Mouse (Mus musculus) limb, embryonic 15.5 days (tissue): Measurements from ENCODE around the gene Mdm2. TPM values are rescaled to one million over a fixed set of nuclear protein-coding genes. Genes with fewer than 3 reads are reported as not detected.

Experiments used
- ATAC-seq: fragments of 200-750 bp; cut with Nextera tagmentation; 2 replicates; pipeline ENCODE4 v1.8.0; 2017; ENCODE audit warnings: low read depth, moderate TSS enrichment; ENCODE audit not compliant: insufficient number of reproducible peaks, low FRiP score, low TSS enrichment
- H3K27ac ChIP-seq: fragments of 300-500 bp; sonication (generic); 2 replicates; pipeline ENCODE4 v1.5.1; 2015; ENCODE audit warnings: moderate library complexity, mild to moderate bottlenecking, inconsistent platforms
- H3K27me3 ChIP-seq: fragments of 300-500 bp; sonication (generic); 2 replicates; pipeline ENCODE4 v1.6.1; 2015; ENCODE audit warnings: inconsistent platforms
- H3K36me3 ChIP-seq: fragments of 300-500 bp; sonication (generic); 2 replicates; pipeline ENCODE4 v1.6.1; 2015; ENCODE audit warnings: inconsistent platforms
- H3K4me1 ChIP-seq: fragments of 300-500 bp; sonication (generic); 2 replicates; pipeline ENCODE4 v1.6.1; 2015; ENCODE audit warnings: inconsistent platforms
- H3K4me2 ChIP-seq: fragments of 300-500 bp; sonication (generic); 2 replicates; pipeline ENCODE4 v1.6.1; 2015; ENCODE audit warnings: mild to moderate bottlenecking, inconsistent platforms
- H3K4me3 ChIP-seq: fragments of 300-500 bp; sonication (generic); 2 replicates; pipeline ENCODE4 v1.5.1; 2015; ENCODE audit warnings: mild to moderate bottlenecking, inconsistent platforms
- H3K9ac ChIP-seq: fragments of 300-500 bp; sonication (generic); 2 replicates; pipeline ENCODE4 v1.6.1; 2015; ENCODE audit warnings: inconsistent platforms
- H3K9me3 ChIP-seq: fragments of 300-500 bp; sonication (generic); 2 replicates; pipeline ENCODE4 v1.6.1; 2016; ENCODE audit warnings: inconsistent platforms
- WGBS: fragments of 180-500 bp; shearing (Covaris S2); methylation state at CpG from one replicate; pipeline ENCODE4 v1.1.7; 2015; 5-methylcytosine and 5-hydroxymethylcytosine counted together
- polyA plus RNA-seq: library from polyadenylated mRNA; unstranded; fragments of >200 nt; fragmentation: Nextera tagmentation; extraction: Ambion mirVana; gene quantifications from 2 replicates; pipeline ENCODE4 v1.2.1, GENCODE M21; 2015

The Mdm2 gene
- polyA plus RNA-seq, 1 experiment from 2014 or later = 40.2 TPM

DNA sequence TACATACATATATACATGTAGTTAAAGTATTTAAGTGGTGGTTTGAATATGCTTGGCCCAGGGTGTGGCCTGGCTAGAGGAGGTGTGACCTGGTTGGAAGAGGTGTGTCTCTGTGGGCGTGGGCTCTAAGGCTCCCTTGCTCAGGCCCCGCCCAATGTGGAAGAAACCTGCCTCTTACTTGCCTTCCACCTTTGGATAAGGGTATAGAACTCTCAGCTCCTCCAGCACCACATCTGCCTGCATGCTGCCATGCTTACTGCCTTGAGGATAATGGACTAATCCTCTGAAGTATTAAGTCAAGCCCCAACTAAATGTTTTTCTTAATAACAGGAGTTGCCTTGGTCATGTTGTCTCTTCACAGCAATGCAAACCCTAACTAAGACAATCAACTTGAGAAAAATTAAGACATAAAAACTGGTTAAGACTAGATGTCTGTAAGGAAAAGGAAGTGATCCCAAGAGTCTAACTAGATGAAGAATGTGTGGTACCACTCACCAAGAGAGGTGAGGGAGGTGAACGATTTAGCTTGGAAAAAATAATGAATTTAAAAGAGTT is 12.9 kb downstream of the Mdm2 start:
- no peaks in the 10 kb centered on the region for H3K27me3 ChIP-seq
- no peak for ATAC-seq
- H3K9me3 ChIP-seq = no peaks in the 10 kb centered on the region
- WGBS = 91% methylated on average over 3 of the region's 3 CpGs
- no peak overlapping the region for H3K27ac ChIP-seq
- no peak overlapping the region for H3K4me2 ChIP-seq
- no peak overlapping the region for H3K9ac ChIP-seq
- H3K4me1 ChIP-seq = no peaks in the 10 kb centered on the region
- H3K36me3 ChIP-seq = peaks cover 87% of the 10 kb centered on the region
- no peak overlapping the region for H3K4me3 ChIP-seq

DNA sequence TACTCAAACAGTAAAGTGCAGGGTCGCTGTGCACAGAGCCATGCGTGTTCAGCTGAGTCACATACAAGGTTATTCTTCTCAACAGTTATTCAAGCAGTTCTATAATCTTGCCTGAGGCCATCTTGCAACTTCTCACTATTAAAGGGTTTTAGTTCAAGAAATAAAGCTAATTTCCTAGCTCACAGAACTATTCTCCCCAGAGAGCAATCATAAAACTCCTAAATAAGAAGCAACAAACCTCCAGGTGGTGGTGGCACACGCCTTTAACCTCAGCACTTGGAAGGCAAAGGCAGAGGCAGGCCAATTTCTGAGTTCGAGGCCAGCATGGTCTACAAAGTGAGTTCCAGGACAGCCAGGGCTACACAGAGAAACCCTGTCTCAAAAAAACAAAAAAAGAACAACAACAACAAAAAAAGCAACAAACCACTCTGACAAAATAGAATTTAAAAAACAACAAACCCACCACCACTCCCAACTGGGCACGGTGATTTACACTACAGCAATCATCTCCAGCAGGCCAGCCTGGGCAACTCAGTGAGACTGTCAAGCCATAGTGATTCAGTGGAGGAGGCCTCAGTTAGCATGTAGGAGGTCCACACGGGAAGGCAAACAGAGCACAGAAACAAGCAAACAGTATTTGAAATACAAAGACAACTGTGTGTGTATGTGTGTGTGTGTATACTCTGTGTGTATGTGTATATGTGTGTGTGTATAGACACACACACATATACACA is 13.6 kb downstream of the Mdm2 start:
- Histone ChIP-seq H3K27ac (no peak overlapping the region), H3K36me3 (peaks cover 90% of the 10 kb centered on the region), H3K9me3 (no peaks in the 10 kb centered on the region), H3K4me3 (no peak overlapping the region), H3K4me1 (no peaks in the 10 kb centered on the region), H3K4me2 (no peak overlapping the region), H3K27me3 (no peaks in the 10 kb centered on the region), H3K9ac (no peak overlapping the region)
- WGBS = 83% methylated on average over 6 of the region's 6 CpGs
- no peak for ATAC-seq

DNA sequence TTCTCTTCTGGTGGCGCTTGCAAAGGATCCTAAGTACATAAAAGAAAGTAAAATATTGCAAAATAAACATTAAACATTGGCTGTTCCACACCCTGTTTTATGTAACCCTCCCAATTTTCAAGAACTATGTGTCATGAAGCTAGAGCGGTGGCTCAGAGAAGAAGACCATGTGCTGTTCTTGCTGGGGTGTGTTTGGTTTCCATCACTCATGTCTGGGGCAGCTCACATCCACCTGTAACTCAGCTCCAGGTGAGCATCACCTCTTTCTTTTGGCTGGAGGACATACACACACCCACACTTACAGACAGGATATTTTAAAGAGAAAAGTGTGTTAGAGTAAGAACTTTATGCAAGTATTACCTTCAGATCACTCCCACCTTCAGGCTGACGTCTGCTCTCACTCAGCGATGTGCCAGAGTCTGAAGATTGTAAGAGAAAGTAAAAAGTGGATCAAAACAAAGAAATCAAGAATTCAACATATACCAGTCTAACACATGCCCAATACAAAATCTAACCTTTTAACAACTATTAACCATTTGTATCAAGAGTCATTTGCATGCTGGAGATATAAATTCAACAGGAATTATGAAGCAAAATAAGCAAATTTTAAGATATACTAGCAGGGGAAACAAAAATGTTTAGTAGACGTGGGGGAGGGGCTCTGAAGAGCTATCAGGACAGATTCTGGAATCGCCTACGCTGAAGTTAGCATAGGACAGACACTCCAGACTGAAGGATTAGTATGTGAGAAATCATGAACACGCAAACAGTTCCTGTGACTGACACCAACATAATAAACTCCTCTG is 14.3 kb downstream of the Mdm2 start:
- peaks cover 90% of the 10 kb centered on the region for H3K36me3 ChIP-seq
- H3K9ac ChIP-seq = no peak overlapping the region
- H3K4me2 ChIP-seq = no peak overlapping the region
- 90% methylated on average over 8 of the region's 8 CpGs for WGBS
- no peaks in the 10 kb centered on the region for H3K9me3 ChIP-seq
- H3K4me3 ChIP-seq = no peak overlapping the region
- H3K27me3 ChIP-seq = no peaks in the 10 kb centered on the region
- ATAC-seq = no peak
- H3K4me1 ChIP-seq = no peaks in the 10 kb centered on the region
- no peak overlapping the region for H3K27ac ChIP-seq

DNA sequence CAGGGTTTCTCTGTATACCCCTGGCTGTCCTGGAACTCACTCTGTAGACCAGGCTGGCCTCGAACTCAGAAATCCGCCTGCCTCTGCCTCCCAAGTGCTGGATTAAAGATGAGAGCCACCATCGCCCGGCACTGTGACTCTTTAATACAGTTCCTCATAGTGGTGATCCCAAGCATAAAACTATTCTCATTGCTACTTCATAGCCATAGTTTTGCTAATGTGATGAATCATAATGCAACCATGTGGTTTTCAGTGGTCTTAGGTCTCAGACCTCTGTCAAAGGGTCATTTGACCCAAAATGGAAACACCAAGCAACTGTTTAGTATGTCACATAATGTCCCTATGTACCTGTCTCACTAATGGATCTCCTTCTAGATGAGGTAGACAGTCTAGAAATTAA is 15.0 kb downstream of the Mdm2 start:
- Histone ChIP-seq H3K4me3 (no peak overlapping the region), H3K4me1 (no peaks in the 10 kb centered on the region), H3K27me3 (no peaks in the 10 kb centered on the region), H3K9me3 (no peaks in the 10 kb centered on the region), H3K36me3 (peaks cover 89% of the 10 kb centered on the region), H3K9ac (no peak overlapping the region), H3K4me2 (no peak overlapping the region), H3K27ac (no peak overlapping the region)
- no peak for ATAC-seq
- WGBS = 97% methylated on average over 4 of the region's 4 CpGs

DNA sequence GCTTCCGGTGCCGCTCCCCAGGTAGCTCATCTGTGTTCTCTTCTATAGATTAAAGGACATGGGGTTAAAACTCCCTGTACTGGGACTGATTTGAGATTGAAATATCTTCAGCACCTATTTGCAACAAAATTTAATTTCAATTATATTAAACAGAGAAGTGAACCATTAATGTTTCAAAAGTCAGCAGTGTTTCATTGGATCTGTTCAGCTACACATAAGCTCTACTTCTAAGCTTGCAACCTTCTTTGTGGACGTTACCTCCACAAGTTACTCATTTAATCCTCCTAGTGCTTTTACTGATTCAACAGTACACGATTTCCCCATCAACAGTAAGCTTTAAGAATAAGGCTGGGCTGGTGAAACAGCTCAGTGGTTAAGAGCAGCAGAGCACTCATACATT is 15.5 kb downstream of the Mdm2 start:
- H3K36me3 ChIP-seq = peaks cover 89% of the 10 kb centered on the region
- WGBS = 91% methylated on average over 4 of the region's 4 CpGs
- H3K4me3 ChIP-seq = no peak overlapping the region
- H3K9ac ChIP-seq = no peak overlapping the region
- ATAC-seq = no peak
- H3K27ac ChIP-seq = no peak overlapping the region
- no peaks in the 10 kb centered on the region for H3K9me3 ChIP-seq
- H3K4me2 ChIP-seq = no peak overlapping the region
- no peaks in the 10 kb centered on the region for H3K27me3 ChIP-seq
- no peaks in the 10 kb centered on the region for H3K4me1 ChIP-seq

DNA sequence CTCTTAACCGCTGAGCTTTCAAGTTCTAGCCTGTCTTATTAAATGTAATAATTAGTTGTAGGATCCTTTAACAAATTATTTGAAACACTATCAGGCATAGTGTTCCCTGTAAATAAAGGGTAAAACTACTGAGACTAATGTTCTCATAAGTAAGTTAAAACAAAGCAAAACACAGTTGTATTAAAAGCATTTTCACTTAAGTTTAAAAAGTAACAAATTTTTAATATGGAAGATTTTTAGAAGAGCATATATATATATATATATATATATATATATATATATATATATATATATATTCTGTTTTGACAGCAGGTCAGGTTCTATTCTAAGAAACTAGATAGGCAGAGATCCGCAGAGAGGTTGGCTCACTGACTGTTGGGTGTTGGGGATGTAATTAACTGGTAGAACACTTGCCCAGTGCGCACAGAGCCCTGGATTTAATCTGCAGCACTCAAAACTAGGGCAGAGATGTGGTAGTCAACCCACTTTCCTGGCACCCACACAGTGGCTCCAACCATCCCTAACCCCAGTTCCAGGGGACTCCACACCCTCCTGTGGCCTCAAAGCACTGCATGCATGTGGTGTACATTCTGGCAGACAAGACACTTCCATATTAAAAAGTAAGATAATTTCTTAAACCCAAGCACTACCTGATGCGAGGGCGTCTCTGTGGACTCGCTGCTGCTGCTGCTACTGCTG is 16.2 kb downstream of the Mdm2 start:
- H3K36me3 ChIP-seq = peaks cover 85% of the 10 kb centered on the region

DNA sequence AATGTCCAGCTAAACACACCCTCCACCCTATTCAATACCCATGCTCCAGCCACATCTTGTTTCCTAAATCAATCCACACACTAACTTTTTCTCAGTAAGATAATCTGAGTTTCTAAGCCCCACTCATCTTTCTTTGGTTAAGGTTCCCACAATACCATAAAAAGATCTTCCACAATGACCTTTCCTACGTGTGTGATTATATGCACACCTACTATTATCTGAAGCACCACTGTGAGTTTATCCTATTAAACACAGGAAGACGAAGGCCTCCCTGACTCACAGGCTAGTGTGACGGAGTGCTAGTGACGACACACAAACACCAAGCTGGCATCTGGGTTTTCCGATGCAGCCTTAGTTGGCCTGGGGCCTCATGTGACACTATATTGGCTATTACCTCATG is 17.6 kb downstream of the Mdm2 start:
- WGBS = 91% methylated on average over 5 of the region's 5 CpGs
- no peak overlapping the region for H3K4me2 ChIP-seq
- no peak overlapping the region for H3K4me3 ChIP-seq
- no peaks in the 10 kb centered on the region for H3K4me1 ChIP-seq
- H3K36me3 ChIP-seq = peaks cover 83% of the 10 kb centered on the region
- no peak overlapping the region for H3K9ac ChIP-seq
- no peaks in the 10 kb centered on the region for H3K9me3 ChIP-seq
- ATAC-seq = no peak
- H3K27me3 ChIP-seq = no peaks in the 10 kb centered on the region
- H3K27ac ChIP-seq = no peak overlapping the region

More for the DNA sequence above, 16.2 kb downstream of the Mdm2 start:
- Histone ChIP-seq H3K27ac (no peak overlapping the region), H3K9me3 (no peaks in the 10 kb centered on the region), H3K4me1 (no peaks in the 10 kb centered on the region), H3K4me3 (no peak overlapping the region), H3K9ac (no peak overlapping the region), H3K27me3 (no peaks in the 10 kb centered on the region), H3K4me2 (no peak overlapping the region)
- ATAC-seq = no peak
- WGBS = 93% methylated on average over 6 of the region's 6 CpGs

DNA sequence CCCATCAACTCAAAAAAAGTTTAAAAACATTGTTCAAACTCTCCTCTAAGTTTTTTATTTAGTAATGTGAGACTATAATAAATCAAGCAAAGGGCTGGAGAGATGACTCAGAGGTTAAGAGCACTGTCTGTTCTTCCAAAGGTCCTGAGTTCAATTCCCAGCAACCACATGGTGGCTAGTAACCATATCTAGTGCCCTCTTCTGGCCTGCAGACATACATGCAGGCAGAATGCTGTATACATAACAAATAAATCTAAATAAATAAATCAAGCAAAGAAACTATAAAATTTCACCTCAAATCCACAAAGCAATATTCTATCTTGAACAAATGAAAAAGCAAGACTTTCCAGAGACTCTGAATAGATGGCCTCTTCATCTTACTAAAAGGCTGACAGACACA is 18.4 kb downstream of the Mdm2 start:
- Histone ChIP-seq H3K9ac (no peak overlapping the region), H3K9me3 (no peaks in the 10 kb centered on the region), H3K4me1 (no peaks in the 10 kb centered on the region), H3K27me3 (no peaks in the 10 kb centered on the region), H3K4me3 (no peak overlapping the region), H3K36me3 (peaks cover 75% of the 10 kb centered on the region), H3K27ac (no peak overlapping the region), H3K4me2 (no peak overlapping the region)
- no peak for ATAC-seq

DNA sequence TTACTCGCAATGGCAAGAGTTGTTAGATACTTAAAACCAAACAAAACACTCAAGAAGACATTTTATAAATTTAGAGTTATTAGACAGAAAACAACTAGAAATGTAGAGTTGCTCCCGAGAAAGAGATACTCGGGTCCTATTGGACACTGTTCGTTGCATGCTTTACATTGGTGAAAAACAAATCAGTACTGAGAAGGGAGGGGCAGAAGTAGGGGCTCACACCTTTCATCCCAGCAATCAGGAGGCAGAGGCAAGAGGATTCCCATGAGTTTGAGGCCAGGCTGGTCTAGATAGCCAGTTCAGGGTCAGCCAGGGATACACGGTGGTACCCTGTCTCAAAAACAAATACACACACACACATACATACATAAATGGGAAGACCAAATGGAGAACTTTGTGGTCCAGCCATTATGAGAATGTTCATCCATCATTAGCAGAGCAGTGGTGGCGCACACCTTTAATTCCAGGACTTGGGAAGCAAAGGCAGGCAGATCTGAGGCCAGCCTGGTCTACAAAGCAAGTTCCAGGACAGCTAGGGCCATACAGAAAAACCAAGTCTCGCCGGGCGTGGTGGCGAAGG is 19.1 kb downstream of the Mdm2 start:
- ATAC-seq = no peak
- no peak overlapping the region for H3K27ac ChIP-seq
- no peak overlapping the region for H3K4me3 ChIP-seq
- no peaks in the 10 kb centered on the region for H3K4me1 ChIP-seq
- H3K36me3 ChIP-seq = peaks cover 68% of the 10 kb centered on the region
- WGBS = 96% methylated on average over 10 of the region's 10 CpGs
- no peaks in the 10 kb centered on the region for H3K9me3 ChIP-seq
- H3K27me3 ChIP-seq = no peaks in the 10 kb centered on the region
- H3K9ac ChIP-seq = no peak overlapping the region
- no peak overlapping the region for H3K4me2 ChIP-seq

DNA sequence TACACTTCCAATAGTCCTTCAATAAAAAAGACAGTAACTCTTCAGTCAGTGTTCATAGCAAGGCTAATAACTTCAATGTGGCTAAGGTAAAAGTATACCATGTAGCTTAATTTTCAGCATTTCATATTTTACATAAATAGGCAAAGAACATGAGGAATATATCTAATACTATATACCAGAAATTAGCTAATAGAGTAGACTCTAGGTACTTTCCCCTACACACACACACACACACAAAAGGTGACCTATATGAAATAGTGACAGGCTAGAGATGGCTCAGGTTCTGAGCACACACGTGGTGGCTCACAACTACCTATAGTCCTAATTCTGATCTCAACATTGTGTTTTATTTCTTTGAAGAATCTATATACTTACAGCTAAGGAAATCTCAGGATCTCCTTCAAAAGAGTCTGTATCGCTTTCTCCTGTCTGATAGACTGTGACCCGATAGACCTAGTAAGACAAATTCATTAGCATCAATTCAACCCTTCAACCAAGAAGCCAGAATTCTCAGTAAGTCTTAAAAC is 19.7 kb downstream of the Mdm2 start:
- Histone ChIP-seq H3K4me2 (no peak overlapping the region), H3K36me3 (peaks cover 62% of the 10 kb centered on the region), H3K4me1 (no peaks in the 10 kb centered on the region), H3K4me3 (no peak overlapping the region), H3K9me3 (no peaks in the 10 kb centered on the region), H3K9ac (no peak overlapping the region), H3K27ac (no peak overlapping the region), H3K27me3 (no peaks in the 10 kb centered on the region)
- no peak for ATAC-seq
- WGBS = 91% methylated on average over 3 of the region's 3 CpGs

DNA sequence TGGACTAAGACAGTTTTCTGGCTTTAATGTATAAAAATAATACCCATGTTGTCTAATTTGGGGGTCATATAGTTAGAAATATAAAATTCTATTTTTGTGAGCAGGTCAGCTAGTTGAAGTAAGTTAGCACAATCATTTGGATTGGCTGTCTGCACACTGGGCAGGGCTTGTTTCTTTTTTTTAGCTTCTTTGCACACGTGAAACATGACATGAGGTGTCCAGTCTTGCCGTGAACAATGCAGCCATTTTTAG is 20.5 kb downstream of the Mdm2 start:
- Histone ChIP-seq H3K9ac (no peak overlapping the region), H3K4me1 (no peaks in the 10 kb centered on the region), H3K4me3 (no peak overlapping the region), H3K4me2 (no peak overlapping the region), H3K27me3 (no peaks in the 10 kb centered on the region), H3K27ac (no peak overlapping the region), H3K36me3 (peaks cover 54% of the 10 kb centered on the region), H3K9me3 (no peaks in the 10 kb centered on the region)
- ATAC-seq = no peak
- 94% methylated on average over 2 of the region's 2 CpGs for WGBS
